Mouse (Mus musculus) thymus, postnatal 25 days (tissue): ENCODE results near the gene Dennd4a.

Source experiments
- DNase-seq: peaks from one replicate; pipeline ENCODE4 v3.0.0; 2022

Gene Dennd4a

GRCm38 (mm10) chr9:64810822-64811537, at the start of gene Dennd4a:
TSS of gene Dennd4a (plus strand) at chr9:64811340.
- DNase-seq = peak; percentile 99

- DNase-seq = no peak
Observed at GRCm38 (mm10) chr9:64764824-64765223, 46.3 kb upstream of the Dennd4a start.

GRCm38 (mm10) chr9:64766136-64766535, 45.0 kb upstream of the Dennd4a start:
- no peak for DNase-seq

- DNase-seq = no peak
Observed at GRCm38 (mm10) chr9:64767796-64768195, 43.3 kb upstream of the Dennd4a start.

- DNase-seq = peak; percentile 18
Observed at GRCm38 (mm10) chr9:64769066-64769695, 42.0 kb upstream of the Dennd4a start.

- DNase-seq = no peak
Observed at GRCm38 (mm10) chr9:64769911-64770310, 41.2 kb upstream of the Dennd4a start.

GRCm38 (mm10) chr9:64770411-64770849, 40.7 kb upstream of the Dennd4a start:
- DNase-seq = no peak

- peak; percentile 22 for DNase-seq
Observed at GRCm38 (mm10) chr9:64771236-64771635, 39.9 kb upstream of the Dennd4a start.

GRCm38 (mm10) chr9:64773254-64773653, 37.9 kb upstream of the Dennd4a start:
- no peak for DNase-seq

- no peak for DNase-seq
Observed at GRCm38 (mm10) chr9:64773936-64774335, 37.2 kb upstream of the Dennd4a start.

- no peak for DNase-seq
Observed at GRCm38 (mm10) chr9:64774411-64774811, 36.7 kb upstream of the Dennd4a start.

- DNase-seq = no peak
Observed at GRCm38 (mm10) chr9:64774883-64775282, 36.3 kb upstream of the Dennd4a start.

- no peak for DNase-seq
Observed at GRCm38 (mm10) chr9:64775491-64775890, 35.6 kb upstream of the Dennd4a start.

- no peak for DNase-seq
Observed at GRCm38 (mm10) chr9:64777441-64777987, 33.6 kb upstream of the Dennd4a start.

- DNase-seq = peak; percentile 11
Observed at GRCm38 (mm10) chr9:64778151-64778550, 33.0 kb upstream of the Dennd4a start.

- DNase-seq = peak; percentile 27
Observed at GRCm38 (mm10) chr9:64779628-64780027, 31.5 kb upstream of the Dennd4a start.

GRCm38 (mm10) chr9:64783511-64783910, 27.6 kb upstream of the Dennd4a start:
- no peak for DNase-seq

- DNase-seq = peak; percentile 82
Observed at GRCm38 (mm10) chr9:64784841-64785240, 26.3 kb upstream of the Dennd4a start.

- DNase-seq = no peak
Observed at GRCm38 (mm10) chr9:64786216-64786905, 24.8 kb upstream of the Dennd4a start.

- DNase-seq = no peak
Observed at GRCm38 (mm10) chr9:64788070-64788469, 23.1 kb upstream of the Dennd4a start.

GRCm38 (mm10) chr9:64789341-64789761, 21.8 kb upstream of the Dennd4a start:
- no peak for DNase-seq

GRCm38 (mm10) chr9:64789887-64790400, 21.2 kb upstream of the Dennd4a start:
- no peak for DNase-seq
